Mouse (Mus musculus) ES-Bruce4 (cell line): ENCODE measurements around the gene Eef1akmt3.
"Not testable (repeated sequence)": the region's sequence is repeated elsewhere in the genome, so short reads cannot be mapped to it uniquely, and the experiment has no call there.

ENCODE experiments used
- CTCF ChIP-seq: IDR thresholded peaks from one replicate; pipeline ENCODE4 v1.8.1; 2011; ENCODE audit warnings: low read depth, low read length
- POLR2A ChIP-seq: IDR thresholded peaks from one replicate; pipeline ENCODE4 v1.8.1; 2011; ENCODE audit warnings: low read length; ENCODE audit not compliant: insufficient read depth

- TF ChIP-seq POLR2A, CTCF: not testable (repeated sequence)
Measured at GRCm38 (mm10) chr10:127072969-127073368, 31.7 kb upstream of the Eef1akmt3 start.
